Mouse (Mus musculus) Patski (cell line): ENCODE results near the gene Dnttip1. TPM values are rescaled to one million over a fixed set of nuclear protein-coding genes. Genes with fewer than 3 reads are reported as not detected.

Source experiments
- ATAC-seq: fragments of 100-300 bp; one replicate; pipeline ENCODE4 v1.8.0; 2021
- CTCF ChIA-PET: fragments of 350-600 bp; sonication (Branson Sonifier 250); formaldehyde crosslinking; loops from one replicate; lab custom pipeline; 2022; ENCODE audit warnings: inconsistent platforms; lab: Charles Lee
- POLR2A ChIA-PET: fragments of 350-600 bp; sonication (Branson Sonifier 250); formaldehyde crosslinking; loops from one replicate; lab custom pipeline; 2022; ENCODE audit warnings: antibody characterized with exemption, inconsistent platforms; lab: Charles Lee
- DNase-seq: peaks from one replicate; pipeline ENCODE4 v3.0.0-alpha.2; 2011; ENCODE audit warnings: low read depth, low spot score
- H3K27me3 ChIP-seq: fragments of 371-371 bp; one replicate; pipeline ENCODE4 v1.5.1; 2021
- CTCF ChIP-seq: fragments of 100-300 bp; IDR thresholded peaks from one replicate; pipeline ENCODE4 v1.5.1; 2021
- in situ Hi-C: fragments of 300-500 bp; cut with MboI; formaldehyde crosslinking; loops from 3 replicates; pipeline ENCODE4 v1.11.1; 2018; ENCODE audit warnings: low pct_unique_long_range_greater_than_20kb, mixed read lengths
- polyA plus RNA-seq: library from polyadenylated mRNA; unstranded; gene quantifications from one replicate; pipeline ENCODE4 v1.2.3, GENCODE M21; 2021

Dnttip1 gene
- polyA plus RNA-seq, 1 experiment from 2014 or later = 49.8 TPM

DNA sequence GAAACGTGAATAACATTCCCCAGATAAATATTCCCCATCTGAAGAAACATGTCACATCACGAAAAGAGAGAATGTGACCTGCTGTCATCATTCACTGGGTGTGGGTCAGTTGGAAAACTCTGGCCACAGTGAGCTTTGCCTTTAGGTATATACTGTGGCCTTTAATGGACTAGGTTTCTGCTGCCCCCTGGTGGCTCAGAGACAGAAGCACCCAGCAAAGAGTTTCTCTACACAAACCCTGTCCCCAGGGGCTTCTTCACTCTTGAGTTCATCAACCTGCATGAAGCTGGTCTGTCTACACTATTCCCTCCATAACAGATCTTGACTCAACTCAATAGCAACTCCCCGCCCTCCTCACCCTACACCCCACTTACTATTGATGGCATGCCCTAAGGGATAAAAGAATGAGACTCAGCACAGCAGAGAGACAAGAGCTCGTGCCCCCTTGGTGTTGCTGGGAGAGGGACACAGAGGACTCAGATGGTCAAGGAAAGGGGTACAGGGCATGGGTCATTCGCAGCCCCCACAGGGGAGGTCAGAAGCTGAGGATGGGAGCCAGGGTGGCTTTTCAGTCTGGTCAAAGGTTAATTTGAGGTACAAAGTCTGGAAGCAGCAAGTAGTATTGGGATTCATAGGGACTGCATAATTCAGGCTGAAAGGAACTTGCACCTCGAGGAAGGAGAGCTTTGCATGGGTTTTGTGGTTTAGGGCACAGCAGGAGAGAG lies 19.7 kb upstream of the Dnttip1 start:
- POLR2A ChIA-PET = no interaction called here
- peaks cover 9% of the 10 kb centered on the region for H3K27me3 ChIP-seq
- TF ChIP-seq CTCF = peak; percentile 93
- in situ Hi-C loops = loop anchor here (5.0 kb wide), 1 partner anchor 44 kb away; no protein-coding TSS in a partner anchor
- CTCF ChIA-PET = interaction anchor here (0.8 to 3.1 kb wide), 13 partner anchors 9 to 312 kb away, joined by 3 to 26 read pairs (median 4); partner anchors contain the start of genes Eppin and Spint4
- DNase-seq = no peak
- ATAC-seq = no peak

DNA sequence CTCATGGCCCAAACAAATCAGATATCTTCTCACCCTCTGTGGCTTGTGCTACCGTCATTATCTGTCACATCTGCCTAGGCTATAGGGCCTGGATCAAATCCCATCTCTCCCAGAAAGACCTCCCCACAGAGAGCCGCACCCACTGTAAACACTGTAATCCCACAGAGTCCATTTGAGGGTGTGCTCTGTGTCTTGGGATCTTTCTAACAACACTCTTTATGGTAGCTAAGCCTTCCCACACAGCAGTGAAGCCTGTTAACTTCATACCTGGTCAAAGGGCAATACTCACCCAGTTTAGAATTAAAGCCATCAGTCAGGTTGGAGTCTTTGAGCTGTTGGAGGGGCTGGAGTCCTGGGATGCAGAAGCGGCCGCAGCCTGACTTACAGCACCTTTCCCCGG lies 14.1 kb upstream of the Dnttip1 start:
- in situ Hi-C loops = no loop called here
- no peaks in the 10 kb centered on the region for H3K27me3 ChIP-seq
- TF ChIP-seq CTCF = no peak
- DNase-seq (no peak), ATAC-seq (no peak)
- POLR2A ChIA-PET = no interaction called here
- CTCF ChIA-PET = no interaction called here

DNA sequence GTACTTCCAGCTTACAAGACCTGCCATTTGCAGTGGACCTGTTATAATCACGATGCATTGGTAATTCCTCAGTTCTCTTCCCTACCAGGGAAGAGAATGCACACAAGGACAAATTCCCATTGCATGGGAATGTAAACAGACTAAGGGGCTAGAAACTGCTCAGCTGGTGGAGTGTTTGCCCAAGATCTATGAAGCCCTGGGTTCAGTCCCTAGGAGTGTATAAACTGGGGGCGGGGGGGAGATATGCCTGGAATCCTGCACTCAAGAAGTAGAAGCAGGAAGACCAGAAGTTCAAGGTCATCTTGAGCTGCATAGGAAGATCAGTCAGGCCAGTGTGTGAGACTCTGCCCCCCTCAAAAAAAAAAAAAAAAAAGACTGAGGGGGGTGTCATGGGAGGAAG lies 12.5 kb upstream of the Dnttip1 start:
- DNase-seq = no peak
- ChIA-PET CTCF (no interaction called here), POLR2A (no interaction called here)
- H3K27me3 ChIP-seq = no peaks in the 10 kb centered on the region
- no peak for ATAC-seq
- TF ChIP-seq CTCF = no peak
- in situ Hi-C loops = no loop called here

- ATAC-seq (no peak), DNase-seq (no peak)
- TF ChIP-seq CTCF = no peak
- no peaks in the 10 kb centered on the region for H3K27me3 ChIP-seq
- CTCF ChIA-PET = interaction anchor here (0.9 kb wide), 1 partner anchor 9 kb away, joined by 4 read pairs; no protein-coding TSS in a partner anchor
- in situ Hi-C loops = no loop called here
- POLR2A ChIA-PET = no interaction called here
Measured at GRCm38 (mm10) chr2:164734839-164735238, 10.9 kb upstream of the Dnttip1 start.

- in situ Hi-C loops = no loop called here
- ATAC-seq (no peak), DNase-seq (no peak)
- ChIA-PET POLR2A (no interaction called here), CTCF (interaction anchor here (0.9 to 1.8 kb wide), 3 partner anchors 9 to 11 kb away, joined by 4 to 5 read pairs (median 4); partner anchors contain the start of genes Dnttip1 and Wfdc3)
- no peak for TF ChIP-seq CTCF
- H3K27me3 ChIP-seq = no peaks in the 10 kb centered on the region
Measured at GRCm38 (mm10) chr2:164735446-164735845, 10.3 kb upstream of the Dnttip1 start.

DNA sequence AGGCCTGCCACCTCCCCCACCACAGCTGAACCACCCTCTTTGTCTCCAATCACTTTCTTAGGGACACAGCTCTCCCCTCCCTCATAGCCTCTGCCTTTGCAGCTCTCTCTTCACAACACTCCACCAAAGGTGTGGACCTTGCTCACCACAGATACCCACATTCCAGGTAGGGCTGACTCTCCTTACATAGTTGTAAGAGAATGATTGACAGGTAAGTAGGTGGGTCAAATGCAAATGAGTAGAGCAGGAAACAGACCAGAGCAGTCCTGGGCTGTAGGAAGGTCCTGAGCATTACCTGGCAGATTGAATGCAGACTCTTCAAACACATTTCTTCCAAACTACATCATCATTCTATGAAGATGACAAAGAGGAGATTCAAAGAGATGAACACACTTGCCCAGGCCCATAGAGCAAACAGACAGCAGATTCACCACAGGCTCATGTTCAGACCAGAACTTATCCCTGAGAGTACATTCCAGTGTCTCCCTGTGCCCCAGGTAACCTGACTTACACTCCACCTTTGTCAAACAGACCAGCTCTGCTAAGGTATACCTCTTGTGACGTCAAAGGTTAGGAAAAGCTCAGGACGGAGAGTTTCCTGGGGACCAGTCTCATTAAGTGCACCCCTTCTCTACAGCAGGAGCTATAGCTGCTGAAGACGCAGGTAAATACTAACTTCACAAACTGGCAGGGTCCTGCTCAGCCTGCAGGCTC lies 8.2 kb upstream of the Dnttip1 start:
- in situ Hi-C loops = no loop called here
- POLR2A ChIA-PET = no interaction called here
- TF ChIP-seq CTCF = no peak
- CTCF ChIA-PET = interaction anchor here (0.8 to 1.8 kb wide), 3 partner anchors 9 to 12 kb away, joined by 4 to 5 read pairs (median 5); partner anchors contain the start of genes Dnttip1 and Wfdc3
- DNase-seq = no peak
- no peaks in the 10 kb centered on the region for H3K27me3 ChIP-seq
- ATAC-seq = no peak

GRCm38 (mm10) chr2:164739876-164740275 lies 5.9 kb upstream of the Dnttip1 start:
- ATAC-seq = no peak
- POLR2A ChIA-PET = no interaction called here
- CTCF ChIA-PET = no interaction called here

GRCm38 (mm10) chr2:164744987-164745386 lies 796 bp upstream of the Dnttip1 start:
- ATAC-seq (no peak), DNase-seq (no peak)
- ChIA-PET CTCF (no interaction called here), POLR2A (no interaction called here)
- in situ Hi-C loops = no loop called here
- no peak for TF ChIP-seq CTCF
- H3K27me3 ChIP-seq = no peaks in the 10 kb centered on the region

More at GRCm38 (mm10) chr2:164739876-164740275, 5.9 kb upstream of the Dnttip1 start:
- in situ Hi-C loops = no loop called here
- no peak for TF ChIP-seq CTCF
- no peak for DNase-seq
- H3K27me3 ChIP-seq = no peaks in the 10 kb centered on the region

GRCm38 (mm10) chr2:164746693-164747092 lies 910 bp downstream of the Dnttip1 start:
- CTCF ChIA-PET = interaction anchor here (1.0 kb wide), 1 partner anchor 10 kb away, joined by 5 read pairs; no protein-coding TSS in a partner anchor
- DNase-seq (no peak), ATAC-seq (no peak)
- in situ Hi-C loops = no loop called here
- H3K27me3 ChIP-seq = no peaks in the 10 kb centered on the region
- POLR2A ChIA-PET = interaction anchor here (1.2 to 1.4 kb wide), 2 partner anchors 12 to 14 kb away, joined by 3 to 5 read pairs; no protein-coding TSS in a partner anchor
- no peak for TF ChIP-seq CTCF

GRCm38 (mm10) chr2:164748191-164748590 lies 2.4 kb downstream of the Dnttip1 start:
- no peaks in the 10 kb centered on the region for H3K27me3 ChIP-seq
- no peak for TF ChIP-seq CTCF
- in situ Hi-C loops = no loop called here
- DNase-seq (no peak), ATAC-seq (no peak)
- ChIA-PET CTCF (interaction anchor here (1.1 kb wide), 1 partner anchor 30 kb away, joined by 3 read pairs; no protein-coding TSS in a partner anchor), POLR2A (interaction anchor here (0.6 to 1.4 kb wide), 3 partner anchors 9 to 37 kb away, joined by 3 to 4 read pairs (median 3); partner anchors contain the start of gene Snx21)
